Mouse (Mus musculus) midbrain, embryonic 11.5 days (tissue): ENCODE measurements at regions not wholly inside any gene's neighbourhood (a gene's known extent, or its start where the extent isn't known, plus 50 kb on each side); places are given as distances from the start of the nearest gene placed in this dataset.
"Not testable (repeated sequence)": the region's sequence is repeated elsewhere in the genome, so short reads cannot be mapped to it uniquely, and the experiment has no call there.

Experiments used
- ATAC-seq: fragments of 200-750 bp; cut with Nextera tagmentation; 2 replicates; pipeline ENCODE4 v1.8.0; 2017; ENCODE audit warnings: moderate TSS enrichment, moderate library complexity; ENCODE audit not compliant: low FRiP score
- DNase-seq: peaks from one replicate; pipeline ENCODE4 v3.0.0; 2015; ENCODE audit warnings: low spot score; ENCODE audit errors: missing footprints
- H3K27ac ChIP-seq: fragments of 300-500 bp; sonication (generic); 2 replicates; pipeline ENCODE4 v1.5.1; 2014; ENCODE audit warnings: low read depth, low read length
- H3K27me3 ChIP-seq: fragments of 300-500 bp; sonication (generic); 2 replicates; pipeline ENCODE4 v1.6.1; 2014; ENCODE audit warnings: mild to moderate bottlenecking, low read length, moderate library complexity, mixed read lengths; ENCODE audit not compliant: control insufficient read depth, insufficient read depth
- H3K36me3 ChIP-seq: fragments of 300-500 bp; sonication (generic); 2 replicates; pipeline ENCODE4 v1.6.1; 2014; ENCODE audit warnings: mild to moderate bottlenecking, low read length, moderate library complexity, mixed read lengths; ENCODE audit not compliant: control insufficient read depth, insufficient read depth
- H3K4me1 ChIP-seq: fragments of 300-500 bp; sonication (generic); 2 replicates; pipeline ENCODE4 v1.6.1; 2014; ENCODE audit warnings: low read length; ENCODE audit not compliant: control insufficient read depth, insufficient read depth
- H3K4me2 ChIP-seq: fragments of 300-500 bp; sonication (generic); 2 replicates; pipeline ENCODE4 v1.6.1; 2014; ENCODE audit warnings: mild to moderate bottlenecking, moderate library complexity
- H3K4me3 ChIP-seq: fragments of 300-500 bp; sonication (generic); 2 replicates; pipeline ENCODE4 v1.5.1; 2014; ENCODE audit warnings: low read depth, low read length
- H3K9ac ChIP-seq: fragments of 300-500 bp; sonication (generic); 2 replicates; pipeline ENCODE4 v1.6.1; 2014; ENCODE audit warnings: low read length
- H3K9me3 ChIP-seq: fragments of 300-500 bp; sonication (generic); 2 replicates; pipeline ENCODE4 v1.6.1; 2016; ENCODE audit warnings: low read length; ENCODE audit not compliant: control insufficient read depth
- WGBS: fragments of 180-500 bp; shearing (Covaris S2); extraction: QIAGEN DNeasy Blood & Tissue Kit; methylation state at CpG from one replicate; pipeline ENCODE4 v1.1.7; 2014; 5-methylcytosine and 5-hydroxymethylcytosine counted together

- Histone ChIP-seq H3K9me3 (no peaks in the 10 kb centered on the region), H3K27ac (no peak overlapping the region), H3K36me3 (no peaks in the 10 kb centered on the region), H3K9ac (no peak overlapping the region), H3K4me1 (no peaks in the 10 kb centered on the region), H3K27me3 (no peaks in the 10 kb centered on the region), H3K4me3 (no peak overlapping the region), H3K4me2 (no peak overlapping the region)
- 87% methylated on average over 6 of the region's 6 CpGs for WGBS
- ATAC-seq (no peak), DNase-seq (no peak)
Observed at GRCm38 (mm10) chr5:116991461-116991860, 124.5 kb downstream of the Suds3 start.

GRCm38 (mm10) chr5:116971474-116971873 lies 144.4 kb downstream of the Suds3 start:
- 91% methylated on average over 4 of the region's 4 CpGs for WGBS
- not testable (repeated sequence) for H3K4me3 ChIP-seq, DNase-seq, H3K4me1 ChIP-seq, H3K36me3 ChIP-seq, H3K27ac ChIP-seq, H3K9me3 ChIP-seq, H3K27me3 ChIP-seq, H3K9ac ChIP-seq, ATAC-seq, H3K4me2 ChIP-seq

DNA sequence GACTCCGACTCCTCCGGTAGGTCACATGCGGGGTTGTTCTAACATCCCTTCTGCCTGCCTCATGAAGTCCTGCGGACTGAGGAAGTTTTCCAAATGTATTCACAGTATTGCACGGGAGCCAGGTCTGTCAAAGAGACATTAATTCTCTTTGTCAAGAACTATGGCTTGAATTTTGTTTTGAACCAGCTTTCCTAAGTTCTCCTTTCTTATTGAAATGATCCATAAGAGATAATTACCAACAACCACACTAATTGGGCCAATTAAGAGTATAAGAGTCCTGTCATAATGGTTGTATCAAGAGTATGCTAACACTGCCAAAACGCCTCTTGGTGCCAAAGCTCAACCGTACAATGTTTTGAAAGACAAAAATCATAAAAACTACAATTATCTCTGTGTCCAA lies 151.7 kb downstream of the Suds3 start:
- no peaks in the 10 kb centered on the region for H3K4me1 ChIP-seq
- H3K9ac ChIP-seq, result no peak overlapping the region
- ATAC-seq, result no peak
- H3K9me3 ChIP-seq, result no peaks in the 10 kb centered on the region
- H3K4me2 ChIP-seq, result no peak overlapping the region
- H3K27ac ChIP-seq, result no peak overlapping the region
- H3K27me3 ChIP-seq, result no peaks in the 10 kb centered on the region
- no peaks in the 10 kb centered on the region for H3K36me3 ChIP-seq
- 90% methylated on average over 7 of the region's 7 CpGs for WGBS
- H3K4me3 ChIP-seq, result no peak overlapping the region
- no peak for DNase-seq

DNA sequence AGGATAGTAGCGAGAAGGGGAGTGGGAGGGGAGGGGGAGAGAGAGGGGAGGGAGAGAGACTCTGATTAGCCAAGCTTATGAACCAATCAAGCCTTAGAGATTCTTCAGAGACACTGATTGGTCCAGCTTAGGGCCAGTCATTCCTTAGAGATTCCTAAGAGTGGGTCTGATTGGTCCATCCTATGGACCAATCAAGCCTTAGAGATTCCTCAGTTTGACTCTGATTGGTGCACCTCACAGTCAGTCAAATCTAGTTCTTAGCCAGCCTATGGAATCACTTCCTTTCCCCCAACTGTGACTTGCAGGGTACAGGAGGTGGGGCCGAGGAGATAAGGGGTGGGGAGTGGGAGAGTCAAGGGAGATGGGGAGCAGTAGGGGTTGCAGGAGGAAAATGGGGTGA lies 152.8 kb downstream of the Suds3 start:
- 71% methylated on average over 2 of the region's 2 CpGs for WGBS
- ATAC-seq (no peak), DNase-seq (no peak)
- no peak overlapping the region for H3K4me2 ChIP-seq
- no peaks in the 10 kb centered on the region for H3K4me1 ChIP-seq
- H3K36me3 ChIP-seq, result no peaks in the 10 kb centered on the region
- H3K9me3 ChIP-seq, result no peaks in the 10 kb centered on the region
- no peak overlapping the region for H3K27ac ChIP-seq
- no peak overlapping the region for H3K4me3 ChIP-seq
- H3K27me3 ChIP-seq, result no peaks in the 10 kb centered on the region
- H3K9ac ChIP-seq, result no peak overlapping the region

GRCm38 (mm10) chr5:116960041-116960440 lies 155.9 kb downstream of the Suds3 start:
- Histone ChIP-seq H3K9ac (no peak overlapping the region), H3K27ac (no peak overlapping the region), H3K4me3 (no peak overlapping the region), H3K36me3 (no peaks in the 10 kb centered on the region), H3K9me3 (no peaks in the 10 kb centered on the region), H3K4me2 (no peak overlapping the region), H3K4me1 (no peaks in the 10 kb centered on the region), H3K27me3 (no peaks in the 10 kb centered on the region)
- DNase-seq (no peak), ATAC-seq (no peak)
- WGBS, result 84% methylated on average over 8 of the region's 8 CpGs

DNA sequence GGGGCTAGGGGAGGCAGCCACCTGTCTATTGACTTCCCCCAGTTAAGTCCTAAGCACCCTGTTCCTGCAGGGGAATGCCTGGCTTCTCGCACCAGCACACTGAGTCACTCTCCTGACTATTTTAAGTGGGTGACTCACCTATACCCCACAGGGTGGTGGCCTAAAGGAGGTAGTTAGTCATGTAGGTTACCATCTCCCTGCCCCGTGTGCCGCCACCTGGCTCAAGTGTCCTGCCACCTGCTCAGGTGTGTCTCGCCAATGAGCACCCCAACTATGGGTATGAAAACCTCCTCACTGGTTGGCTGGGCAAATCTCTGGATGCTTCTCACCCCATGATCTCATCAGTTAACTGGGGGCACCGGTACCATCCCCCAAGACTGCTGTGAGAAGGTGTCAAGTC lies 157.8 kb downstream of the Suds3 start:
- Histone ChIP-seq H3K9me3 (no peaks in the 10 kb centered on the region), H3K36me3 (no peaks in the 10 kb centered on the region), H3K4me2 (no peak overlapping the region), H3K27me3 (no peaks in the 10 kb centered on the region), H3K4me1 (no peaks in the 10 kb centered on the region), H3K4me3 (no peak overlapping the region), H3K9ac (no peak overlapping the region), H3K27ac (no peak overlapping the region)
- no peak for ATAC-seq
- WGBS, result 83% methylated on average over 5 of the region's 5 CpGs
- DNase-seq, result no peak

DNA sequence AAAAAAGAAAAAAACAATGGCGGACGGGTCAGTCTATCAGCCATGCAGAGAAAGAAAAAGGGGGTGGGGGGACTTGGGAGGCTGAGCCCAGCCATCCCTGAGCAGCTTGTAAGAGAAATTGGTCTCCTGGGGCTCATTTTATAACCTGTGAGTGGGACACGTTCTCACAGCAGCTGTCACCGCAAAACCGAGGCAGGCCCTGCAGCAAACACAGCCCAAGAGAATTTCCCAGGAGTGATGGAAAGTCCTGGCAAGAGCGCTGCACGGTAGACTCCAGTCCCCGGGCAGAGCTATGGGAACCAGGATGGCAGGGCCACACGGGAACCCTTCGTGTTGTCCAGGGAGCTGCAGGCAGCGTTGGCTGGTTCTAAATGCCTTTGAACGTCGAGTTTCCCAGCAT lies 159.3 kb downstream of the Suds3 start:
- no peak overlapping the region for H3K9ac ChIP-seq
- H3K4me2 ChIP-seq, result no peak overlapping the region
- ATAC-seq (no peak), DNase-seq (no peak)
- no peak overlapping the region for H3K4me3 ChIP-seq
- H3K36me3 ChIP-seq, result no peaks in the 10 kb centered on the region
- no peaks in the 10 kb centered on the region for H3K27me3 ChIP-seq
- WGBS, result 80% methylated on average over 13 of the region's 13 CpGs
- H3K4me1 ChIP-seq, result no peaks in the 10 kb centered on the region
- no peaks in the 10 kb centered on the region for H3K9me3 ChIP-seq
- no peak overlapping the region for H3K27ac ChIP-seq

- Histone ChIP-seq H3K4me2 (no peak overlapping the region), H3K27me3 (no peaks in the 10 kb centered on the region), H3K27ac (no peak overlapping the region), H3K9ac (no peak overlapping the region), H3K9me3 (no peaks in the 10 kb centered on the region), H3K4me1 (no peaks in the 10 kb centered on the region), H3K36me3 (no peaks in the 10 kb centered on the region), H3K4me3 (no peak overlapping the region)
- WGBS, result 14% methylated on average over 3 of the region's 4 CpGs
- DNase-seq (no peak), ATAC-seq (no peak)
Observed at GRCm38 (mm10) chr5:116950280-116950881, 165.5 kb downstream of the Suds3 start.

- 72% methylated on average over 5 of the region's 5 CpGs for WGBS
- H3K36me3 ChIP-seq, result no peaks in the 10 kb centered on the region
- no peaks in the 10 kb centered on the region for H3K9me3 ChIP-seq
- H3K27me3 ChIP-seq, result no peaks in the 10 kb centered on the region
- no peak overlapping the region for H3K9ac ChIP-seq
- H3K27ac ChIP-seq, result no peak overlapping the region
- no peak for ATAC-seq
- no peaks in the 10 kb centered on the region for H3K4me1 ChIP-seq
- DNase-seq, result no peak
- no peak overlapping the region for H3K4me3 ChIP-seq
- no peak overlapping the region for H3K4me2 ChIP-seq
Observed at GRCm38 (mm10) chr5:116934585-116934984, 181.3 kb downstream of the Suds3 start.

DNA sequence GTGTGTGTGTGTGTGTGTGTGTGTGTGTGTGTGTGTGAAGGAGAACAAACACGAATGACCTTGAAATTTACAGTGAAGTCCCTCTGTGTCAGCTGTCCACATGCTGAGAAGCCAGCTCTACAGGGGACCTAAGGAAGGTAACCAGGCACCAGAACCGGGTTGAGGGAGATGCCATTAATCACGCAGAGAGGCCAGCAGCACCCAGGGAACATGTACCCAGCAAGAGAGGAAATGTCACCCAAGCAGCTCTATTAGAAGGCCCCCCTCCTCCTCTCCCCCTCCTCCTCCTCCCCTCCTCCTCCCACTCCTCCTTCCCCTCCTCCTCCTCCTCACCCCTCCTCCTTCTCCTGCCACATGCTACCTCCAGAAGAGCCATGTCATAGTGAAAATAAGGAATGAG lies 181.8 kb downstream of the Suds3 start:
- no peaks in the 10 kb centered on the region for H3K9me3 ChIP-seq
- H3K36me3 ChIP-seq, result no peaks in the 10 kb centered on the region
- H3K27me3 ChIP-seq, result no peaks in the 10 kb centered on the region
- WGBS, result 65% methylated on average over 3 of the region's 3 CpGs
- DNase-seq (no peak), ATAC-seq (no peak)
- no peak overlapping the region for H3K4me2 ChIP-seq
- H3K4me1 ChIP-seq, result no peaks in the 10 kb centered on the region
- no peak overlapping the region for H3K27ac ChIP-seq
- H3K9ac ChIP-seq, result no peak overlapping the region
- no peak overlapping the region for H3K4me3 ChIP-seq
